Mouse (Mus musculus) cortical plate, adult 2 months (tissue): ENCODE results near the gene Vps52.

Experiments used
- CTCF ChIP-seq: fragments of 200-500 bp; IDR thresholded peaks from 2 replicates; pipeline ENCODE4 v1.5.1; 2011; ENCODE audit warnings: mild to moderate bottlenecking, control low read depth, low read length; ENCODE audit not compliant: insufficient read depth; ENCODE audit errors: extremely low read depth
- POLR2A ChIP-seq: fragments of 200-500 bp; IDR thresholded peaks from 2 replicates; pipeline ENCODE4 v1.6.1; 2011; ENCODE audit warnings: mild to moderate bottlenecking, low read length, control low read depth; ENCODE audit not compliant: insufficient read depth; ENCODE audit errors: extremely low read depth

DNA sequence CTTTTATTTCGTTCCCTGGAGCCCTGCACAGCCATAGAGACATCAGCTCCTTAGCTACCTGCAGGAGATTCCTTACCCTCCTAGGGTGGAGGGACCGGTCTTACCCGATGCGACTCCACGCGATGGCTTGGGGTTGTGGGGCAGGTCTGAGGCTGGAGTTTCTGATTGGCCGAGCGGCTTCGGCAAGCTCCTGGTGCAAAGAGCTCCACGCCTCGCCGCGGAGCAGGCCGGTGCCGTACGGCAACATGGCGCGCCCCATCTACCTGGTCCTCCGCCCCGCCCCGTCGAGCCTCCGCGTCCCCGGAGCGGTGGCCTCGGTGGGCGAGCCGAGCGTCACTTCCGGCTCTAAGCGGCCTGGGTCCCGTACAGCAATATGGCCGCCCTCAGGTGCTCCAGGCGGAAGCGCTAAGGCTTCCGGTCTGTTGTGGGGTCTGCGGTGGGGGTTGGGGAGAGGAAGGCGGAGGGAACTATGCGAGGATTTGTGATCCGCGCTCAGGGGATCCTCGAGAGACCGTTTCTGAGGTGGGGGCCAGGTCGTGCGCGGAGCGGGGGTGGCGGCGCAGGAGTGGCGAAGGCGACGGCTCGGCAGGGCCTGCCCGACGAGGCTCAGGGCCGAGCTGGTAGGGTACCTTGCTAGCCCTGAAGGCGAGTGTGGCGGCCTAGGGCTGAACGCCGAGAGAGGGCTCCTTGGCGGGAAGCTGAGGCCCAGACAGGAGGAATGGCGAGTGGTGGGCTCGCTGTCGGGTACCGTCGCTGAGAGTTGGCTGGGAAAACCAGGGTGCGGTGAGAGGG lies 46.3 kb upstream of the Vps52 start, which contains the start of gene Daxx:
- no peak for TF ChIP-seq CTCF
- TF ChIP-seq POLR2A: peak; percentile 80
